ENCODE assay signal across 21 mouse cellular contexts in genomic region chr2:164152341-164152740, GRCm38 (mm10). TPM values are rescaled to one million over a fixed set of nuclear protein-coding genes. Genes with fewer than 3 reads are reported as not detected.
"Had no signal": no experiment of that assay in that cellular context is flagged by ENCODE, and none has a peak within 500 bp of the region (broad histone marks: within the 10 kb centered on the region; RNA-seq: fewer than 3 reads in every experiment).

No protein-coding gene starts in this region.

- DNase-seq: liver, embryonic 13.5 days; liver, postnatal 0 days; right cerebral cortex, postnatal 14 days; thymus, adult 2 months; thymus, postnatal 25 days; thymus, postnatal 4 days had no signal

- H3K4me3 ChIP-seq: liver, embryonic 13.5 days; liver, embryonic 15.5 days; lung, embryonic 15.5 days; megakaryocyte, embryonic 14.5 days; midbrain, embryonic 13.5 days; midbrain, embryonic 15.5 days; neural tube, embryonic 12.5 days; stomach, embryonic 15.5 days had no signal

- H3K4me1 ChIP-seq: liver, embryonic 13.5 days; liver, embryonic 15.5 days; lung, embryonic 15.5 days; midbrain, embryonic 13.5 days; midbrain, embryonic 15.5 days; stomach, embryonic 15.5 days had no signal

RNA-seq across cellular contexts. Expression of gene Kcns1, which starts 18.6 kb away (rescaled TPM):
- polyA plus RNA-seq: liver, embryonic 13.5 days; liver, embryonic 15.5 days; liver, postnatal 0 days; lung, embryonic 15.5 days; lung, postnatal 0 days; macrophage had no signal

RNA-seq across cellular contexts. Expression of gene Wfdc5, which starts 30.2 kb away (rescaled TPM):
- polyA plus RNA-seq: liver, embryonic 13.5 days; liver, embryonic 15.5 days; liver, postnatal 0 days; lung, embryonic 15.5 days; macrophage; midbrain, embryonic 11.5 days; midbrain, embryonic 13.5 days; midbrain, embryonic 15.5 days; midbrain, postnatal 0 days; neural tube, embryonic 12.5 days; neural tube, embryonic 14.5 days; spleen, adult 2 months; testis, adult 2 months had no signal

RNA-seq across cellular contexts. Expression of gene Wfdc12, which starts 38.1 kb away (rescaled TPM):
- polyA plus RNA-seq: liver, embryonic 13.5 days; liver, embryonic 15.5 days; lung, embryonic 15.5 days; macrophage; midbrain, embryonic 11.5 days; midbrain, embryonic 13.5 days; midbrain, embryonic 15.5 days; midbrain, postnatal 0 days; neural tube, embryonic 12.5 days; neural tube, embryonic 14.5 days; spleen, adult 2 months; stomach, embryonic 15.5 days had no signal

RNA-seq across cellular contexts. Expression of gene Wfdc15a, which starts 47.6 kb away (rescaled TPM):
- polyA plus RNA-seq: liver, embryonic 13.5 days; liver, embryonic 15.5 days; liver, postnatal 0 days; lung, embryonic 15.5 days; lung, postnatal 0 days; macrophage; midbrain, embryonic 11.5 days; midbrain, embryonic 13.5 days; midbrain, embryonic 15.5 days; midbrain, postnatal 0 days; neural tube, embryonic 12.5 days; neural tube, embryonic 14.5 days; spleen, adult 2 months; stomach, embryonic 15.5 days; thymus, adult 2 months; urinary bladder, adult 2 months had no signal
